Mouse (Mus musculus) E14TG2a.4 (cell line): ENCODE results near the gene Ovol3.

Experiments
- H3K27me3 ChIP-seq: 2 replicates; pipeline ENCODE4 v1.6.1; 2014; ENCODE audit warnings: low read length, control low read depth; ENCODE audit not compliant: insufficient read depth
- H3K36me3 ChIP-seq: 2 replicates; pipeline ENCODE4 v1.6.1; 2014; ENCODE audit warnings: low read length, control low read depth; ENCODE audit not compliant: insufficient read depth
- H3K4me1 ChIP-seq: replicated peaks from 2 replicates; pipeline ENCODE4 v1.6.1; 2014; ENCODE audit warnings: low read depth, low read length, control low read depth
- H3K4me3 ChIP-seq: replicated peaks from 2 replicates; pipeline ENCODE4 v1.5.1; 2014; ENCODE audit warnings: mild to moderate bottlenecking, low read length
- H3K9me3 ChIP-seq: 2 replicates; pipeline ENCODE4 v1.6.1; 2014; ENCODE audit warnings: low read length, control low read depth
- CTCF ChIP-seq: conservative IDR thresholded peaks from 2 replicates; pipeline ENCODE4 v1.5.1; 2014; ENCODE audit warnings: low read length
- NANOG ChIP-seq: IDR thresholded peaks from 2 replicates; pipeline ENCODE4 v1.6.1; 2014; ENCODE audit warnings: borderline replicate concordance, low read length, mixed read lengths
- POU5F1 ChIP-seq: IDR thresholded peaks from 2 replicates; pipeline ENCODE4 v1.6.1; 2014; ENCODE audit warnings: low read length, borderline replicate concordance

Ovol3 gene

GRCm38 (mm10) chr7:30233387-30233786 is 2.1 kb downstream of the Ovol3 start:
- Histone ChIP-seq H3K27me3 (no peaks in the 10 kb centered on the region), H3K36me3 (peaks cover 47% of the 10 kb centered on the region), H3K9me3 (no peaks in the 10 kb centered on the region), H3K4me3 (peak overlapping the region; percentile 96), H3K4me1 (peaks cover 58% of the 10 kb centered on the region)
- no peak for TF ChIP-seq NANOG
- TF ChIP-seq POU5F1, result no peak
- TF ChIP-seq CTCF, result no peak

- H3K4me1 ChIP-seq, result peaks cover 61% of the 10 kb centered on the region
- H3K36me3 ChIP-seq, result peaks cover 54% of the 10 kb centered on the region
- no peak for TF ChIP-seq NANOG
- TF ChIP-seq CTCF, result peak; percentile 34; the same call in 1 of the 2 replicates
- TF ChIP-seq POU5F1, result no peak
- no peaks in the 10 kb centered on the region for H3K9me3 ChIP-seq
- peak overlapping the region; percentile 96 for H3K4me3 ChIP-seq
- H3K27me3 ChIP-seq, result no peaks in the 10 kb centered on the region
Measured at GRCm38 (mm10) chr7:30232631-30233148, 2.8 kb downstream of the Ovol3 start.

- TF ChIP-seq POU5F1, result no peak
- TF ChIP-seq NANOG, result no peak
- TF ChIP-seq CTCF, result no peak
Measured at GRCm38 (mm10) chr7:30231669-30232454, 3.7 kb downstream of the Ovol3 start, which contains the start of the genes Polr2i and Tbcb. Gene Polr2i, plus strand, starts transcription at chr7:30231948. Gene Tbcb, minus strand, starts transcription at chr7:30232272.

GRCm38 (mm10) chr7:30231328-30231668 is 4.2 kb downstream of the Ovol3 start:
- Histone ChIP-seq H3K4me3 (peak overlapping the region; percentile 96), H3K36me3 (peaks cover 68% of the 10 kb centered on the region), H3K9me3 (no peaks in the 10 kb centered on the region), H3K4me1 (peaks cover 64% of the 10 kb centered on the region), H3K27me3 (no peaks in the 10 kb centered on the region)
- TF ChIP-seq CTCF (no peak), NANOG (no peak), POU5F1 (no peak)

More at GRCm38 (mm10) chr7:30231669-30232454, 3.7 kb downstream of the Ovol3 start, which contains the start of the genes Polr2i and Tbcb:
- Histone ChIP-seq H3K27me3 (no peaks in the 10 kb centered on the region), H3K36me3 (peaks cover 62% of the 10 kb centered on the region), H3K9me3 (no peaks in the 10 kb centered on the region), H3K4me3 (peak within 1 kb of the TSS; percentile 96), H3K4me1 (peaks cover 65% of the 10 kb centered on the region)

GRCm38 (mm10) chr7:30224206-30224605 is 11.3 kb downstream of the Ovol3 start:
- H3K9me3 ChIP-seq, result no peaks in the 10 kb centered on the region
- H3K4me3 ChIP-seq, result no peak overlapping the region
- peaks cover 58% of the 10 kb centered on the region for H3K36me3 ChIP-seq
- no peaks in the 10 kb centered on the region for H3K27me3 ChIP-seq
- peaks cover 40% of the 10 kb centered on the region for H3K4me1 ChIP-seq
- no peak for TF ChIP-seq POU5F1
- no peak for TF ChIP-seq CTCF
- no peak for TF ChIP-seq NANOG

- TF ChIP-seq NANOG (no peak), POU5F1 (no peak), CTCF (no peak)
- Histone ChIP-seq H3K4me1 (peaks cover 34% of the 10 kb centered on the region), H3K9me3 (no peaks in the 10 kb centered on the region), H3K36me3 (peaks cover 40% of the 10 kb centered on the region), H3K27me3 (no peaks in the 10 kb centered on the region), H3K4me3 (no peak overlapping the region)
Measured at GRCm38 (mm10) chr7:30222205-30222604, 13.3 kb downstream of the Ovol3 start.

GRCm38 (mm10) chr7:30221433-30221832 is 14.1 kb downstream of the Ovol3 start:
- peaks cover 32% of the 10 kb centered on the region for H3K36me3 ChIP-seq
- H3K4me1 ChIP-seq, result peaks cover 35% of the 10 kb centered on the region
- TF ChIP-seq NANOG (no peak), CTCF (no peak), POU5F1 (no peak)

GRCm38 (mm10) chr7:30220008-30220356 is 15.5 kb downstream of the Ovol3 start:
- Histone ChIP-seq H3K4me1 (peaks cover 35% of the 10 kb centered on the region), H3K4me3 (peak overlapping the region; percentile 75), H3K36me3 (peaks cover 19% of the 10 kb centered on the region), H3K9me3 (no peaks in the 10 kb centered on the region), H3K27me3 (no peaks in the 10 kb centered on the region)
- TF ChIP-seq CTCF, result no peak
- no peak for TF ChIP-seq NANOG
- no peak for TF ChIP-seq POU5F1

More at GRCm38 (mm10) chr7:30221433-30221832, 14.1 kb downstream of the Ovol3 start:
- H3K27me3 ChIP-seq, result no peaks in the 10 kb centered on the region
- no peaks in the 10 kb centered on the region for H3K9me3 ChIP-seq
- no peak overlapping the region for H3K4me3 ChIP-seq
